Mouse (Mus musculus): ENCODE measurements at regions not wholly inside any gene's neighbourhood (a gene's known extent, or its start where the extent isn't known, plus 50 kb on each side); places are given as distances from the start of the nearest gene placed in this dataset.

DNA sequence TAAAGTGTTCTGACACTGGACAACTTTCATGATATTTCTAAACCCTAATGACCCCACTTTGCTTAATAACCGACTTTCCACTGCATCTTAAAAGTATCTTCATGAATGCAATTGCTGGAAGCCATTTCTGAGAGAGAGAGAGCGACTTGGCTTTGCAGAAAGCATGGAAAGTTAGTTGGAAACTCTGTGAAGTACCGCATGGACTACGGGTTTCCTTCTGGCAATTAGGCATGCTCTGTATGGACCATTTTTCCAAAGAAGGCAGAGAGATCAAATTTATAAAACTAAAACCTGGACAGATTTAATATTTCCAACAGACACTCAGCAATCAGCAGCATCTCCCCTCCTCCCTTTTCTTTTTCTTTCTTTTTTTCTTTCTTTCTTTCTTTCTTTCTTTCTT lies 353.4 kb downstream of the Bckdhb start:
- TF ChIP-seq CTCF (IDR thresholded peaks at IDR 0.05; ENCODE audit: low read depth) = no peak
- no peak for TF ChIP-seq EP300 (optimal IDR thresholded peaks at IDR 0.05)

Data from stomach, postnatal 0 days (tissue).